Mouse (Mus musculus) T-helper 1 cell (primary cell): ENCODE measurements at regions not wholly inside any gene's neighbourhood (a gene's known extent, or its start where the extent isn't known, plus 50 kb on each side); places are given as distances from the start of the nearest gene placed in this dataset.

Source experiments
- in situ Hi-C: fragments of 300-600 bp; cut with MboI, MseI; formaldehyde crosslinking; loops from one replicate; pipeline ENCODE4 v1.15.1; 2025; ENCODE audit warnings: high pct_unique_total_duplicates

- in situ Hi-C loops, result no loop called here
These were observed 126.5 kb upstream of the Meis1 start for GRCm38 (mm10) chr11:19145263-19145662.

- in situ Hi-C loops, result no loop called here
These were observed 127.2 kb upstream of the Meis1 start for GRCm38 (mm10) chr11:19145991-19146390.

- in situ Hi-C loops, result no loop called here
These were observed 132.2 kb upstream of the Meis1 start for GRCm38 (mm10) chr11:19151026-19151425.

GRCm38 (mm10) chr11:19153714-19154113 lies 134.9 kb upstream of the Meis1 start:
- in situ Hi-C loops, result no loop called here

- in situ Hi-C loops, result no loop called here
These were observed 136.2 kb upstream of the Meis1 start for GRCm38 (mm10) chr11:19154813-19155616.

GRCm38 (mm10) chr11:19155617-19155983 lies 136.8 kb upstream of the Meis1 start:
- in situ Hi-C loops, result no loop called here

- in situ Hi-C loops, result no loop called here
These were observed 141.4 kb upstream of the Meis1 start for GRCm38 (mm10) chr11:19160227-19160626.

GRCm38 (mm10) chr11:19160669-19161068 lies 141.9 kb upstream of the Meis1 start:
- in situ Hi-C loops, result no loop called here

- in situ Hi-C loops, result no loop called here
These were observed 152.2 kb upstream of the Meis1 start for GRCm38 (mm10) chr11:19170938-19171337.

GRCm38 (mm10) chr11:19174305-19175017 lies 155.7 kb upstream of the Meis1 start:
- in situ Hi-C loops, result no loop called here

- in situ Hi-C loops, result no loop called here
These were observed 160.5 kb upstream of the Meis1 start for GRCm38 (mm10) chr11:19179290-19179689.

GRCm38 (mm10) chr11:19189778-19190177 lies 171.0 kb upstream of the Meis1 start:
- in situ Hi-C loops, result no loop called here

GRCm38 (mm10) chr11:19194464-19194863 lies 175.7 kb upstream of the Meis1 start:
- in situ Hi-C loops, result no loop called here

- in situ Hi-C loops, result no loop called here
These were observed 179.0 kb upstream of the Meis1 start for GRCm38 (mm10) chr11:19197790-19198189.

GRCm38 (mm10) chr11:19202602-19203517 lies 184.1 kb upstream of the Meis1 start:
- in situ Hi-C loops, result loop anchor here (25.0 kb wide), 1 partner anchor 684 kb away; no protein-coding TSS in a partner anchor

- in situ Hi-C loops, result loop anchor here (25.0 kb wide), 1 partner anchor 684 kb away; no protein-coding TSS in a partner anchor
These were observed 184.7 kb upstream of the Meis1 start for GRCm38 (mm10) chr11:19203518-19203900.

- in situ Hi-C loops, result loop anchor here (25.0 kb wide), 1 partner anchor 683 kb away; no protein-coding TSS in a partner anchor
These were observed 185.2 kb upstream of the Meis1 start for GRCm38 (mm10) chr11:19203968-19204367.

- in situ Hi-C loops, result loop anchor here (25.0 kb wide), 1 partner anchor 683 kb away; no protein-coding TSS in a partner anchor
These were observed 185.7 kb upstream of the Meis1 start for GRCm38 (mm10) chr11:19204521-19204920.

GRCm38 (mm10) chr11:19205174-19205573 lies 186.4 kb upstream of the Meis1 start:
- in situ Hi-C loops, result loop anchor here (25.0 kb wide), 1 partner anchor 682 kb away; no protein-coding TSS in a partner anchor

GRCm38 (mm10) chr11:19219476-19219875 lies 200.7 kb upstream of the Meis1 start:
- in situ Hi-C loops, result loop anchor here (25.0 kb wide), 1 partner anchor 668 kb away; no protein-coding TSS in a partner anchor

- in situ Hi-C loops, result loop anchor here (25.0 kb wide), 1 partner anchor 666 kb away; no protein-coding TSS in a partner anchor
These were observed 202.7 kb upstream of the Meis1 start for GRCm38 (mm10) chr11:19221442-19221841.
